Mouse (Mus musculus): Measurements from ENCODE around the gene Agtpbp1. TPM values are rescaled to one million over a fixed set of nuclear protein-coding genes. Genes with fewer than 3 reads are reported as not detected.
"Not testable (repeated sequence)": the region's sequence is repeated elsewhere in the genome, so short reads cannot be mapped to it uniquely, and the experiment has no call there.

Gene Agtpbp1
- polyA plus RNA-seq, 1 experiment: 0.53 TPM

GRCm38 (mm10) chr13:59480599-59481483 is 104.2 kb downstream of the Agtpbp1 start:
- no peaks in the 10 kb centered on the region for H3K9me3 ChIP-seq
- no peak for TF ChIP-seq FLI1 (IDR thresholded peaks at IDR 0.05; ENCODE audit: low read length)
- no peak for TF ChIP-seq GATA1 (IDR thresholded peaks at IDR 0.05; ENCODE audit: borderline replicate concordance, low read length)
- no peak overlapping the region for H3K4me3 ChIP-seq (replicated peaks)
- peaks cover 80% of the 10 kb centered on the region for H3K36me3 ChIP-seq (replicated peaks; ENCODE audit: low read length)
- H3K4me1 ChIP-seq: peaks cover 3% of the 10 kb centered on the region; the same call in 1 of the 2 replicates
- H3K27me3 ChIP-seq (replicated peaks): no peaks in the 10 kb centered on the region

GRCm38 (mm10) chr13:59477928-59478327 is 107.1 kb downstream of the Agtpbp1 start:
- not testable (repeated sequence) for H3K9me3 ChIP-seq; H3K4me3 ChIP-seq (replicated peaks); H3K4me1 ChIP-seq; H3K27me3 ChIP-seq (replicated peaks)
- peaks cover 87% of the 10 kb centered on the region for H3K36me3 ChIP-seq (replicated peaks; ENCODE audit: low read length)

DNA sequence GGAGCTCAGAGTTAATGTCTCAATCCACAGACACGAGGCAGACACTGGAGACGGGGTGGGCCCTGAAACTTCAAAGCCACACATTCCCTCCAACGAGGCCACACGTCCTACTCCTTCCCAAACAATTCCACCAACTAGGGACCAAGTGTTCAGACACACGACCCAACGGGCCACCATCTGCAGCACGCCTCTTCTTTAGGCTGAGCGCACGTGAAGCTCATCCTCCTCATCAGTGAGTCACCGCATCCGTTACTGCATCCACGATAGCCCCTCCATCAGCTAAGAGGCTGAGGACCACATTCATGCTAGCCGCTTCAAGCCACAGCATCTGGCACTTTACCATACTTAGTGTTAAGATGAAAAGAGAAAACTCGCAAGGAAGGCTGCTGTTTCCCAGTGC is 107.6 kb downstream of the Agtpbp1 start:
- H3K27me3 ChIP-seq (replicated peaks): no peaks in the 10 kb centered on the region

DNA sequence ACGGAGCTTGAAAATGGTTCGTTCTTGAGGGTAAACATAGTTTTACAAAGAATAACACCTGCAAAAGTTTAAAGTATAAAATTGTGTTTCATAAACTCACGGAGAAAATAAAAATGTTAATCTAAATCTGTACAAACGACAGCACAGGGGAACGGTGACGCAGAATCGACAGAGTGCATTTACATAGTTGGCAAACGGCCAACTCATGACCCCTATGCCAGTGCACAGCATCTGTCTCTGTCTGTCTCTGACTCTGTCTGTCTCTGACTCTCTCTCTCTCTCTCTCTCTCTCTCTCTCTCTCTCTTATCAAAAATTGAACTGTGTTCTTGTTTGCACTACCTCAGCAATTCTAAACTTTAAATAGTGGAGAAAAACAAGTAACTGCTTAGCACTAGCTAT is 110.1 kb downstream of the Agtpbp1 start:
- Histone ChIP-seq H3K4me3 (replicated peaks) (no peak overlapping the region), H3K27me3 (replicated peaks) (no peaks in the 10 kb centered on the region), H3K9me3 (no peaks in the 10 kb centered on the region), H3K36me3 (replicated peaks; ENCODE audit: low read length) (peaks cover 93% of the 10 kb centered on the region), H3K4me1 (no peaks in the 10 kb centered on the region)
- TF ChIP-seq FLI1 (IDR thresholded peaks at IDR 0.05; ENCODE audit: low read length) (no peak), GATA1 (IDR thresholded peaks at IDR 0.05; ENCODE audit: borderline replicate concordance, low read length) (no peak)

More for the DNA sequence above, 107.6 kb downstream of the Agtpbp1 start:
- Histone ChIP-seq H3K4me3 (replicated peaks) (no peak overlapping the region), H3K36me3 (replicated peaks; ENCODE audit: low read length) (peaks cover 88% of the 10 kb centered on the region), H3K4me1 (no peaks in the 10 kb centered on the region), H3K9me3 (no peaks in the 10 kb centered on the region)
- TF ChIP-seq GATA1 (IDR thresholded peaks at IDR 0.05; ENCODE audit: borderline replicate concordance, low read length) (no peak), FLI1 (IDR thresholded peaks at IDR 0.05; ENCODE audit: low read length) (no peak)

DNA sequence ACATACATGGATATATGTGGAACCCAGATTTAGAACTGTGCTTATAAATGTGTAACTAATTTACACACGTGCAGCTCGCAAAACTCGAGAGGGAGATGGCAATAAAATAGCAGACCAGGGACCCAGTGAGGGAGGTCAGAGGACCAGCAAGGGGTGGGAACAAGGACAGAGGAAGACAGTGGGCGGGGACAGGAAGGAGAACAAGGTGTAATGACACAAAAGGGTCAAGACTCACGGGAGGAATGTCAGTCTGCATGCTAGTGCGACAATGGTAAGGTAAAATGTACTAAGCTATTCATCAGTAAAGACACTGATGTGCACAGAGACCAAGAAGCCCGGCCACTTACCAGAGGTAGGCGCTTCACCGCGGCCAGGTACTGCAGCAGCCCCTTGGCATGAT is 111.7 kb downstream of the Agtpbp1 start:
- H3K36me3 ChIP-seq (replicated peaks; ENCODE audit: low read length): peaks cover 93% of the 10 kb centered on the region
- no peak overlapping the region for H3K4me3 ChIP-seq (replicated peaks)

DNA sequence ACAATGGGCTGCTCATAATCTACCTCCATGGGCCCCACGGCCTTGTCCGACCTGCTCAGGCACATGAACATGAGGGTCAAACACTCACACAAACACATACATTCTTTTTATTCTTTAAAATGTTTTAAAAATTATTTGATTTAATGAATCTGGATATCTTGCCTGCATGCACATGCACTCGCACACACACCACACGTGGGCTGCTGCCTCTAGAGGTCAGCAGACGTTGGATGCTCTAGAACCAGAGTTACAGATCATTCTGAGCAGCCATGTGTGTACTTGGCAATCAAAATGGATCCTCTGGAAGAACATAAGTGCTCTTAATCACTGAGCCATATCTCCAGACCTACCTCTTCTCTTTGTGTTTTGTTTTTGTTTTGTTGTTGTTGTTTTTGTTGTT is 112.8 kb downstream of the Agtpbp1 start:
- Histone ChIP-seq H3K27me3 (replicated peaks) (no peaks in the 10 kb centered on the region), H3K4me1 (peaks cover 7% of the 10 kb centered on the region; the same call in 1 of the 2 replicates), H3K9me3 (no peaks in the 10 kb centered on the region), H3K36me3 (replicated peaks; ENCODE audit: low read length) (peaks cover 95% of the 10 kb centered on the region), H3K4me3 (replicated peaks) (no peak overlapping the region)
- no peak for TF ChIP-seq FLI1 (IDR thresholded peaks at IDR 0.05; ENCODE audit: low read length)
- no peak for TF ChIP-seq GATA1 (IDR thresholded peaks at IDR 0.05; ENCODE audit: borderline replicate concordance, low read length)

More for the DNA sequence above, 111.7 kb downstream of the Agtpbp1 start:
- Histone ChIP-seq H3K4me1 (no peaks in the 10 kb centered on the region; the same call in 1 of the 2 replicates), H3K27me3 (replicated peaks) (no peaks in the 10 kb centered on the region), H3K9me3 (no peaks in the 10 kb centered on the region)
- TF ChIP-seq GATA1 (IDR thresholded peaks at IDR 0.05; ENCODE audit: borderline replicate concordance, low read length): no peak
- TF ChIP-seq FLI1 (IDR thresholded peaks at IDR 0.05; ENCODE audit: low read length): no peak

- no peak overlapping the region for H3K4me3 ChIP-seq (replicated peaks)
- H3K9me3 ChIP-seq: no peaks in the 10 kb centered on the region
- no peaks in the 10 kb centered on the region for H3K27me3 ChIP-seq (replicated peaks)
- TF ChIP-seq FLI1 (IDR thresholded peaks at IDR 0.05; ENCODE audit: low read length): no peak
- no peak for TF ChIP-seq GATA1 (IDR thresholded peaks at IDR 0.05; ENCODE audit: borderline replicate concordance, low read length)
- H3K4me1 ChIP-seq: peaks cover 7% of the 10 kb centered on the region; the same call in 1 of the 2 replicates
- peaks cover 94% of the 10 kb centered on the region for H3K36me3 ChIP-seq (replicated peaks; ENCODE audit: low read length)
These were observed 115.3 kb downstream of the Agtpbp1 start for GRCm38 (mm10) chr13:59469701-59470100.

DNA sequence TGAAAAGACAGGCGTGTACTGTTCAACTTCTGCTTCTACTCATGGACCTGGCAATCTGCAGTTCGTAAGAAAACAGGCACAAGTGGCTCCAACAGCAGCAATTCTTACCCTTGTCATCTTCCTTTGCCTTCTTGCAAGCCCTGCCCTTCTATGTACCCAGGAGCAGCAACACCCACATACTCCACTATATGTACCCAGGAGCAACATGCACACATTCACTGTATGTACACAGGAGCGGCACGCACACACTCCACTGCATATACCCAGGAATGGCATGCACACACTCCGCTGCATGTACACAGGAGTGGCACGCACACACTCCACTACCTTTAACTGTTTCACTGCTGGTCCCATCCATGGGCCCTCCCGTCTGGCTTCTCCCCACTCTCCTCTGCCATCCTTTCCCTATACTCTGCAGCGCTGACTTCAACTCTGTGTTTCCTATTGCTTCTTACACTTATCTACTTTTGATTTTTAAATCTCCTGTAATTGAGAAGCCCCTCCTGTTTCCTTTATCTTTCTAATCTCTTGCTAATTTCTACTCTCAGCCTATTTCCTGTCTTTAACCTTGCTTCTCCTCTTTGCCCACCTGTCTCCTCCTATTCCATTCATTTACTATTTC is 116.7 kb downstream of the Agtpbp1 start:
- TF ChIP-seq GATA1 (IDR thresholded peaks at IDR 0.05; ENCODE audit: borderline replicate concordance, low read length) (no peak), FLI1 (IDR thresholded peaks at IDR 0.05; ENCODE audit: low read length) (no peak)
- Histone ChIP-seq H3K4me1 (peaks cover 7% of the 10 kb centered on the region; the same call in 1 of the 2 replicates), H3K36me3 (replicated peaks; ENCODE audit: low read length) (peaks cover 93% of the 10 kb centered on the region), H3K4me3 (replicated peaks) (peak overlapping the region; percentile 13), H3K9me3 (no peaks in the 10 kb centered on the region), H3K27me3 (replicated peaks) (no peaks in the 10 kb centered on the region)

GRCm38 (mm10) chr13:59467591-59467990 is 117.4 kb downstream of the Agtpbp1 start:
- Histone ChIP-seq H3K4me3 (replicated peaks) (peak overlapping the region; percentile 21), H3K9me3 (no peaks in the 10 kb centered on the region), H3K4me1 (peaks cover 7% of the 10 kb centered on the region; the same call in 1 of the 2 replicates), H3K27me3 (replicated peaks) (no peaks in the 10 kb centered on the region), H3K36me3 (replicated peaks; ENCODE audit: low read length) (peaks cover 91% of the 10 kb centered on the region)
- TF ChIP-seq GATA1 (IDR thresholded peaks at IDR 0.05; ENCODE audit: borderline replicate concordance, low read length): no peak
- no peak for TF ChIP-seq FLI1 (IDR thresholded peaks at IDR 0.05; ENCODE audit: low read length)

DNA sequence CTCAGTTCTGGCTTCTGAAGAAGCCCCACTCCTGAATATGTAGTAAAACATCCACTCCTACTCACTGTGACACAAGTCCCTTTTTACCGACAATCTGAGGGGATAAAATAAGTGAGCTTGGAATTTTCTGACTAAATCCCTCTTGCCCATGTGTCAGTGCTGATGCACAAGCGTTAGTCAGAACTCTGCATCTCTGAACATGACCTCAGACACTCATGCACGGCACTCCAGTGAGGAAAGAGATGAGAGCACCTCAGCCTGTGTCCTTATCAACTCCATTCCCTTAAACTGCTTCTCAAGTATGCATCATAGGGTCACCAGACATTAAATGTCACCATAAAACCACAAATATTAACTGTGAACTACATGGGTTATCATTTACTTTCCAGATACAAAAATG is 124.1 kb downstream of the Agtpbp1 start:
- peaks cover 93% of the 10 kb centered on the region for H3K36me3 ChIP-seq (replicated peaks; ENCODE audit: low read length)
- no peak overlapping the region for H3K4me3 ChIP-seq (replicated peaks)
- TF ChIP-seq FLI1 (IDR thresholded peaks at IDR 0.05; ENCODE audit: low read length): no peak
- TF ChIP-seq GATA1 (IDR thresholded peaks at IDR 0.05; ENCODE audit: borderline replicate concordance, low read length): no peak
- no peaks in the 10 kb centered on the region for H3K4me1 ChIP-seq
- H3K9me3 ChIP-seq: no peaks in the 10 kb centered on the region
- H3K27me3 ChIP-seq (replicated peaks): no peaks in the 10 kb centered on the region
